Mouse (Mus musculus) kidney, embryonic 14.5 days (tissue): ENCODE data around the gene Alyref2. TPM values are rescaled to one million over a fixed set of nuclear protein-coding genes. Genes with fewer than 3 reads are reported as not detected.

Experiments
- ATAC-seq: fragments of 200-750 bp; cut with Nextera tagmentation; 2 replicates; pipeline ENCODE4 v1.8.0; 2017; ENCODE audit warnings: moderate number of reproducible peaks, mild to moderate bottlenecking, moderate TSS enrichment, moderate library complexity; ENCODE audit not compliant: low FRiP score, low TSS enrichment
- H3K27ac ChIP-seq: fragments of 300-500 bp; sonication (generic); 2 replicates; pipeline ENCODE4 v1.5.1; 2014; ENCODE audit warnings: low read depth, mild to moderate bottlenecking, low read length, moderate library complexity, mixed read lengths
- H3K27me3 ChIP-seq: fragments of 300-500 bp; sonication (generic); 2 replicates; pipeline ENCODE4 v1.6.1; 2014; ENCODE audit warnings: mild to moderate bottlenecking, low read length; ENCODE audit not compliant: control insufficient read depth, insufficient read depth
- H3K36me3 ChIP-seq: fragments of 300-500 bp; sonication (generic); 2 replicates; pipeline ENCODE4 v1.6.1; 2014; ENCODE audit warnings: low read length, mixed read lengths; ENCODE audit not compliant: control insufficient read depth, insufficient read depth
- H3K4me1 ChIP-seq: fragments of 300-500 bp; sonication (generic); 2 replicates; pipeline ENCODE4 v1.6.1; 2014; ENCODE audit warnings: low read length, mixed read lengths; ENCODE audit not compliant: control insufficient read depth, insufficient read depth
- H3K4me2 ChIP-seq: fragments of 300-500 bp; sonication (generic); replicated peaks from 2 replicates; pipeline ENCODE4 v1.6.1; 2014; ENCODE audit warnings: low read depth, mild to moderate bottlenecking, low read length
- H3K4me3 ChIP-seq: fragments of 300-500 bp; sonication (generic); 2 replicates; pipeline ENCODE4 v1.5.1; 2014; ENCODE audit warnings: mild to moderate bottlenecking, low read length
- H3K9ac ChIP-seq: fragments of 300-500 bp; sonication (generic); 2 replicates; pipeline ENCODE4 v1.6.1; 2014; ENCODE audit warnings: low read depth, mild to moderate bottlenecking, low read length, moderate library complexity
- H3K9me3 ChIP-seq: fragments of 300-500 bp; sonication (generic); 2 replicates; pipeline ENCODE4 v1.6.1; 2016; ENCODE audit warnings: low read length; ENCODE audit not compliant: control insufficient read depth
- WGBS: fragments of 180-500 bp; shearing (Covaris S2); extraction: QIAGEN DNeasy Blood & Tissue Kit; methylation state at CpG from one replicate; pipeline ENCODE4 v1.1.7; 2014; 5-methylcytosine and 5-hydroxymethylcytosine counted together
- polyA plus RNA-seq: library from polyadenylated mRNA; unstranded; fragments of >200 nt; fragmentation: Nextera tagmentation; extraction: Ambion mirVana; gene quantifications from 2 replicates; pipeline ENCODE4 v1.2.1, GENCODE M21; 2014

Alyref2 gene
- polyA plus RNA-seq, 1 experiment from 2014 or later: 10.3 TPM

GRCm38 (mm10) chr1:171494241-171494640 lies 9.0 kb upstream of the Alyref2 start:
- 93% methylated on average over 13 of the region's 13 CpGs for WGBS

GRCm38 (mm10) chr1:171495371-171495770 lies 7.9 kb upstream of the Alyref2 start:
- WGBS: 92% methylated on average over 6 of the region's 6 CpGs
- Histone ChIP-seq H3K27ac (no peak overlapping the region), H3K9me3 (peaks cover 12% of the 10 kb centered on the region), H3K4me3 (no peak overlapping the region), H3K27me3 (no peaks in the 10 kb centered on the region), H3K9ac (no peak overlapping the region), H3K4me1 (no peaks in the 10 kb centered on the region), H3K4me2 (no peak overlapping the region), H3K36me3 (no peaks in the 10 kb centered on the region)
- ATAC-seq: no peak

More at GRCm38 (mm10) chr1:171494241-171494640, 9.0 kb upstream of the Alyref2 start:
- Histone ChIP-seq H3K27ac (no peak overlapping the region), H3K4me2 (no peak overlapping the region), H3K36me3 (no peaks in the 10 kb centered on the region), H3K9ac (no peak overlapping the region), H3K4me1 (no peaks in the 10 kb centered on the region), H3K4me3 (no peak overlapping the region), H3K27me3 (no peaks in the 10 kb centered on the region), H3K9me3 (peaks cover 17% of the 10 kb centered on the region)
- ATAC-seq: no peak

GRCm38 (mm10) chr1:171499856-171500255 lies 3.4 kb upstream of the Alyref2 start:
- Histone ChIP-seq H3K4me3 (no peak overlapping the region), H3K27me3 (no peaks in the 10 kb centered on the region), H3K4me2 (no peak overlapping the region), H3K9ac (no peak overlapping the region), H3K9me3 (no peaks in the 10 kb centered on the region), H3K36me3 (no peaks in the 10 kb centered on the region), H3K4me1 (0 out of 2 replicates have a peak, but pooled peaks cover 8% of the 10 kb centered on the region), H3K27ac (no peak overlapping the region)
- 85% methylated on average over 5 of the region's 5 CpGs for WGBS
- no peak for ATAC-seq

- H3K9me3 ChIP-seq: no peaks in the 10 kb centered on the region
- peak overlapping the region; percentile 36; the same call in 1 of the 2 replicates for H3K4me2 ChIP-seq
- no peaks in the 10 kb centered on the region for H3K27me3 ChIP-seq
- 56% methylated on average over 6 of the region's 6 CpGs for WGBS
- no peak overlapping the region for H3K9ac ChIP-seq
- H3K4me3 ChIP-seq: no peak overlapping the region
- no peak overlapping the region for H3K27ac ChIP-seq
- H3K4me1 ChIP-seq: 0 out of 2 replicates have a peak, but pooled peaks cover 8% of the 10 kb centered on the region
- no peaks in the 10 kb centered on the region for H3K36me3 ChIP-seq
- ATAC-seq: no peak
Measured at GRCm38 (mm10) chr1:171501016-171501610, 2.2 kb upstream of the Alyref2 start.

GRCm38 (mm10) chr1:171501636-171502080 lies 1.6 kb upstream of the Alyref2 start:
- H3K4me2 ChIP-seq: peak overlapping the region; percentile 36
- H3K9me3 ChIP-seq: no peaks in the 10 kb centered on the region
- H3K9ac ChIP-seq: peak overlapping the region; percentile 40; the same call in 1 of the 2 replicates
- 0 out of 2 replicates have a peak, but pooled peaks cover 8% of the 10 kb centered on the region for H3K4me1 ChIP-seq
- WGBS: 4% methylated on average over 5 of the region's 5 CpGs
- H3K27me3 ChIP-seq: no peaks in the 10 kb centered on the region
- peak overlapping the region; percentile 13; the same call in 1 of the 2 replicates for H3K4me3 ChIP-seq
- no peaks in the 10 kb centered on the region for H3K36me3 ChIP-seq
- ATAC-seq: no peak
- peak overlapping the region; percentile 81; the same call in 1 of the 2 replicates for H3K27ac ChIP-seq

- WGBS: 1% methylated on average over 14 of the region's 14 CpGs
Measured at GRCm38 (mm10) chr1:171502388-171503249, 659 bp upstream of the Alyref2 start.

GRCm38 (mm10) chr1:171503592-171504291 lies 464 bp downstream of the Alyref2 start:
- WGBS: under 1% methylated on average over 53 of the region's 53 CpGs
- peak; percentile 57 for ATAC-seq
- H3K36me3 ChIP-seq: no peaks in the 10 kb centered on the region
- H3K9ac ChIP-seq: peak overlapping the region; percentile 75
- 0 out of 2 replicates have a peak, but pooled peaks cover 8% of the 10 kb centered on the region for H3K4me1 ChIP-seq
- peak overlapping the region; percentile 96 for H3K27ac ChIP-seq
- no peaks in the 10 kb centered on the region for H3K27me3 ChIP-seq
- no peaks in the 10 kb centered on the region for H3K9me3 ChIP-seq
- peak overlapping the region; percentile 63 for H3K4me3 ChIP-seq
- peak overlapping the region; percentile 70 for H3K4me2 ChIP-seq

More at GRCm38 (mm10) chr1:171502388-171503249, 659 bp upstream of the Alyref2 start:
- H3K27me3 ChIP-seq: no peaks in the 10 kb centered on the region
- H3K4me1 ChIP-seq: 0 out of 2 replicates have a peak, but pooled peaks cover 8% of the 10 kb centered on the region
- H3K4me2 ChIP-seq: peak overlapping the region; percentile 70
- peak; percentile 88 for ATAC-seq
- peak overlapping the region; percentile 96; the same call in 1 of the 2 replicates for H3K27ac ChIP-seq
- no peak overlapping the region for H3K4me3 ChIP-seq
- no peaks in the 10 kb centered on the region for H3K9me3 ChIP-seq
- H3K36me3 ChIP-seq: no peaks in the 10 kb centered on the region
- 0 out of 2 replicates have a peak overlapping the region, but pooled peaks have one; percentile 75 for H3K9ac ChIP-seq

- Histone ChIP-seq H3K4me1 (0 out of 2 replicates have a peak, but pooled peaks cover 8% of the 10 kb centered on the region), H3K4me2 (peak overlapping the region; percentile 70), H3K9ac (no peak overlapping the region), H3K9me3 (no peaks in the 10 kb centered on the region), H3K27ac (no peak overlapping the region), H3K4me3 (peak overlapping the region; percentile 63; the same call in 1 of the 2 replicates), H3K27me3 (no peaks in the 10 kb centered on the region), H3K36me3 (no peaks in the 10 kb centered on the region)
- no peak for ATAC-seq
- WGBS: 73% methylated on average over 4 of the region's 4 CpGs
Measured at GRCm38 (mm10) chr1:171504586-171504985, 1.3 kb downstream of the Alyref2 start.
